Mouse (Mus musculus) intestine, postnatal 0 days (tissue): ENCODE data around the gene C2cd2. TPM values are rescaled to one million over a fixed set of nuclear protein-coding genes. Genes with fewer than 3 reads are reported as not detected.
"Not testable (repeated sequence)": the region's sequence is repeated elsewhere in the genome, so short reads cannot be mapped to it uniquely, and the experiment has no call there.

Experiments used
- ATAC-seq: fragments of 200-750 bp; cut with Nextera tagmentation; 2 replicates; pipeline ENCODE4 v1.8.0; 2017; ENCODE audit warnings: mild to moderate bottlenecking, moderate TSS enrichment, moderate library complexity
- H3K27ac ChIP-seq: fragments of 300-500 bp; sonication (generic); 2 replicates; pipeline ENCODE4 v1.5.1; 2014; ENCODE audit warnings: mild to moderate bottlenecking, low read depth, low read length, moderate library complexity
- H3K27me3 ChIP-seq: fragments of 300-500 bp; sonication (generic); replicated peaks from 2 replicates; pipeline ENCODE4 v1.6.1; 2014; ENCODE audit warnings: low read length, mixed read lengths; ENCODE audit not compliant: control insufficient read depth, insufficient read depth
- H3K36me3 ChIP-seq: fragments of 300-500 bp; sonication (generic); 2 replicates; pipeline ENCODE4 v1.6.1; 2014; ENCODE audit warnings: mild to moderate bottlenecking, moderate library complexity; ENCODE audit not compliant: control insufficient read depth, insufficient read depth
- H3K4me1 ChIP-seq: fragments of 300-500 bp; sonication (generic); replicated peaks from 2 replicates; pipeline ENCODE4 v1.6.1; 2014; ENCODE audit warnings: antibody characterized with exemption, low read length, mixed read lengths; ENCODE audit not compliant: control insufficient read depth, insufficient read depth
- H3K4me2 ChIP-seq: fragments of 300-500 bp; sonication (generic); replicated peaks from 2 replicates; pipeline ENCODE4 v1.6.1; 2014; ENCODE audit warnings: low read depth, mild to moderate bottlenecking, moderate library complexity
- H3K4me3 ChIP-seq: fragments of 300-500 bp; sonication (generic); 2 replicates; pipeline ENCODE4 v1.5.1; 2014; ENCODE audit warnings: low read depth, low read length
- H3K9ac ChIP-seq: fragments of 300-500 bp; sonication (generic); 2 replicates; pipeline ENCODE4 v1.6.1; 2014; ENCODE audit warnings: mild to moderate bottlenecking, low read depth, low read length
- H3K9me3 ChIP-seq: fragments of 300-500 bp; sonication (generic); 2 replicates; pipeline ENCODE4 v1.6.1; 2016; ENCODE audit warnings: mixed run types; ENCODE audit not compliant: control insufficient read depth
- CTCF ChIP-seq: sonication (generic); IDR thresholded peaks from 2 replicates; pipeline ENCODE4 v1.5.1; 2016; ENCODE audit warnings: low read depth, mild to moderate bottlenecking, control low read depth, antibody characterized with exemption, moderate library complexity
- WGBS: fragments of 180-500 bp; shearing (Covaris S2); extraction: QIAGEN DNeasy Blood & Tissue Kit; methylation state at CpG from one replicate; pipeline ENCODE4 v1.1.7; 2014; 5-methylcytosine and 5-hydroxymethylcytosine counted together
- polyA plus RNA-seq: library from polyadenylated mRNA; unstranded; fragments of >200 nt; fragmentation: Nextera tagmentation; extraction: Ambion mirVana; gene quantifications from 2 replicates; pipeline ENCODE4 v1.2.1, GENCODE M21; 2015

Gene C2cd2
- 12.6 and 12.7 TPM in 2 replicates for polyA plus RNA-seq

DNA sequence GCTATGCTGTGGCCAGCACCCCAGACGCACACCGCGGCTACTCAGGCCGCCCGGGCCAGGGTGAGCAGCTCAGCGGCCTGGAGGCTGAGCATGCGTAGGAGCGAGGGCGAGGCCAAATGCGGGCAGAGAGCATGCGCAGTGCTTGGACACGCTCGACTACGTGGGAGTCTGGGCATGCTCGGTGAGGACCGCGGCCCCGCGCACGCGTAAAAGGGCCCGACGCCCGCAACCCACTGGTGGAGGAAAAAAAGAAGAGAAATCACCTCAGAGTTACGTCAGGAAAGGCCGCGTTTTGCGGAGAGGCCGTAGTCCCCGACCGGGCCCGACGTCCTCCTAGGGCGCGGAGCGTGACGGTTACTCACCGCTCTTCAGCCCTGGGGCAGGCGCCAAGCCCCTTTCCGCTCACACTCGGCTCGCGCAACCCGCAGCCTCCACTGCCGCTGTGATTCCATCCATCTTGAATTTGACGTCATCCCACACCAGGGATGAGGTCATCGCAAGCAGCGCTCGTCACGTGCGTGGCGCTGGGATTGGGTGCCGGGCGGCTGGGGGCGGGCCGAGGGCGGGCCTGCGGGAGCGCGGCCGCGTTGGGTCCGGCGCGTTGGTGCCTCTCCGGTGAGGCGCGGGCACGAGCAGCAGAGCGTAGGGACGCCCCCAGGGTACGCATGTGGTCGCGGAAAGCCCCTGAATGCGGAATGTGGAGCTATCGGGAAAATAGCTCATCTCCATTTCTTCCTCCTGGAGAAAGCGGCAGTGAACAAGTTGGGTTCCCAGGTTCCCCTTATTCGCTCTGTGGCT is at the start of gene C2cd2, which contains the start of gene Zbtb21:
C2cd2 (minus strand) TSS at position 448 of the 798 bp plus-strand sequence.
Zbtb21 (minus strand) TSS at position 472 of the 798 bp plus-strand sequence.
- ATAC-seq, result peak; percentile 97
- H3K4me1 ChIP-seq, result peaks cover 8% of the 10 kb centered on the region; the same call in 1 of the 2 replicates
- no peaks in the 10 kb centered on the region for H3K9me3 ChIP-seq
- no peaks in the 10 kb centered on the region for H3K27me3 ChIP-seq
- H3K36me3 ChIP-seq, result no peaks in the 10 kb centered on the region
- peak within 1 kb of the TSS; percentile 72 for H3K4me3 ChIP-seq
- peak within 1 kb of the TSS; percentile 94 for H3K27ac ChIP-seq
- peak within 1 kb of the TSS; percentile 79 for H3K9ac ChIP-seq
- 0 out of 2 replicates have a peak, but pooled peaks have one; percentile 4 for TF ChIP-seq CTCF
- WGBS, result under 1% methylated on average over 78 of the region's 78 CpGs
- peak within 1 kb of the TSS; percentile 85 for H3K4me2 ChIP-seq

DNA sequence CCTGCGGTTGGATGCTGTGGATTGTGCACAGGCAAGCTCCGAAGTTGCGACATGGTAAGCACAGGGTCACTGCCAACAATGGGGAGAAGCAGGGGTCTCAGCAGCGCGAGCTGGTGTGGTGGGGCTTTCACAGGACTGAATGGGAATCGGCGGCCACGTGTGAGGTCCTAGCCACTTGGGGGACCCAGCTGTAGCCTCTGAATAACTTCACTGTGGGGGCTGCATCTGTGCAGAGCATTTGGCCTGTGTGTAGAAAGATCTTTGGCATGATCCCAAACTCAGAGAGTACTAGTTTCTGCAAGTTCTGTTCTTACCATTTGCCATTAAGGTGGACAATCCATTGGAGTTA is 35.0 kb upstream of the C2cd2 start:
- Histone ChIP-seq H3K4me2 (peak overlapping the region; percentile 73), H3K9ac (peak overlapping the region; percentile 46), H3K27ac (peak overlapping the region; percentile 86), H3K4me3 (peak overlapping the region; percentile 53)
- not testable (repeated sequence) for H3K27me3 ChIP-seq, H3K9me3 ChIP-seq, H3K4me1 ChIP-seq, H3K36me3 ChIP-seq
- peak; percentile 29 for ATAC-seq
- WGBS, result under 1% methylated on average over 8 of the region's 8 CpGs

DNA sequence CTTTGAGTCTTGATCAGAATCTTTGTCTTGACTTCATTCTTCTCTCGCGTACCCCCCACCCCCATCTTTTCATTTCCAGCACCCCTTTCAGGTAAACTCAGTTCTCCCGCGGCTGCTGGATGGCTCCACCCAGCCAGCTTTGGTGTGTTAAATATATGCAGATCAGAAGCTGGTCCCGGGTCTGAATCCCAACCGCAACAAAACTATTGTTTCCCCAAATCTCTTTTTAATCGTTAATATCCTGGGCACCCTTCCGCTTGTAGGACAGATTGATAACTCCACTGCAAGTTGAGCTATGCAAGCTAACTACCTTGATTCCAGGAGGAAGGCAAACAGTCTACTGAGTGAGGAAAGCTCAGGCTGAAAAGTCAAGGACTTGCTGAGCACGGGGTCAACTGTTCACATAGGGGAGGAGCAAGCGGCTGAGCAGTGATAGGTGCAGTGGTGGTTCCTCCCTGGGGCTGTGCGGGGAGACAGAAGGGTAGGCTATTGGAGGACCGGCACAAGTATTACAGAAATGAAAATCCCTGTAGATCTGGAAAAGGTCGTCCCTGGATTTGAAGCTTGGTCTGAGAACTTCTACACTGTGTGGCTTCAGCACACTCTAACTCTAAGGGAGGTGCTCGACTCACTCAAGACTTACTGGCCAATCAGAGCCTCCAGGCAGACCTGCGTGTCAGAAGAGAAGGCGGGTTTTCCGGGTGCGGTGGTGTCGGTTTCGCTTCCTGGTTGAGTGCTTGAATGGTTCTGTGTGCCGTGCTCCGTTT is 34.4 kb upstream of the C2cd2 start, which contains the start of gene B230307C23Rik:
B230307C23Rik (plus strand) TSS at position 700 of the 767 bp plus-strand sequence.
- Histone ChIP-seq H3K4me3 (peak within 1 kb of the TSS; percentile 53), H3K9me3 (no peaks in the 10 kb centered on the region), H3K4me1 (no peaks in the 10 kb centered on the region), H3K4me2 (peak within 1 kb of the TSS; percentile 73), H3K27ac (peak within 1 kb of the TSS; percentile 86), H3K9ac (peak within 1 kb of the TSS; percentile 46), H3K27me3 (no peaks in the 10 kb centered on the region), H3K36me3 (no peaks in the 10 kb centered on the region)
- no peak for TF ChIP-seq CTCF
- whole genome bisulfite sequencing, result 3% methylated on average over 22 of the region's 22 CpGs
- peak; percentile 98 for ATAC-seq

DNA sequence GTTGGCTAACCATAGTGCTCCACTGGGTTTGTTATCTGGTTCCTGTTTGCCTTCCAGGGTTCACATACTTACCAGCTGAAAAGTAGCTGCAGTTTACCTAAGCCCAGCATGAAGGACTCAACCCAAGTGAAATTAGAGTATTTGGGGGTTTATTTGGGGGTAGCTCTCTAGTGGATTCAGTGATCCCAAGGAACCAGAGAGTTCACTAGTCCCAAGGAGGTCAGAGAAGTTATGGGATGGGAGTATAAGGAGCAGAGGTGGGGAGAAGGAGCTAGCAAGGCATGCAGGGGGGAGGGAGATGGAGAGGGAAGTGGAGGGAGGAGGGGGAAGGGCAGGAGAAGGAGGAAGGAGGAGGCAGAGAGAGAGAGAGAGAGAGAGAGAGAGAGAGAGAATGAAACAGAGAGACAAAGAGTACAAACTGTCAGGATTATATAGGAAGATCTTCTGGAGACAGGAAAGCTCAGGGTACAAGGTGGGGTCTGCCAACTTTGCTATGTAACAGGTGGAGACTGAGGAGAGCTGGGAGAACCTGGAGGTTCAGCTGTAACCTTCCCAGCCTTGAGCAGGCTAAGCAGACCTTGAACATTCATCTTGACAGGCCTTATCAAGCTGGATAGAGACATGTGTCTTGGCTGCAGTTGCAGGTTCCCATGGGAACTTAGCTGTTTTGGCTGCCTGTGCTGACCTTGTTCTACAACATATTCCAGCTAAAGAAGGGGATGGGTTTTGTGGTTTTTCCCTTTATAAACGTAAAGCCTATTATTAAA is 33.6 kb upstream of the C2cd2 start:
- H3K27me3 ChIP-seq, result no peaks in the 10 kb centered on the region
- WGBS, result 25% methylated on average over 1 of the region's 1 CpGs
- H3K4me3 ChIP-seq, result peak overlapping the region; percentile 53; the same call in 1 of the 2 replicates
- no peaks in the 10 kb centered on the region for H3K9me3 ChIP-seq
- H3K9ac ChIP-seq, result no peak overlapping the region
- H3K36me3 ChIP-seq, result no peaks in the 10 kb centered on the region
- H3K27ac ChIP-seq, result no peak overlapping the region
- peak overlapping the region; percentile 73 for H3K4me2 ChIP-seq
- ATAC-seq, result no peak
- no peaks in the 10 kb centered on the region for H3K4me1 ChIP-seq
- no peak for TF ChIP-seq CTCF

DNA sequence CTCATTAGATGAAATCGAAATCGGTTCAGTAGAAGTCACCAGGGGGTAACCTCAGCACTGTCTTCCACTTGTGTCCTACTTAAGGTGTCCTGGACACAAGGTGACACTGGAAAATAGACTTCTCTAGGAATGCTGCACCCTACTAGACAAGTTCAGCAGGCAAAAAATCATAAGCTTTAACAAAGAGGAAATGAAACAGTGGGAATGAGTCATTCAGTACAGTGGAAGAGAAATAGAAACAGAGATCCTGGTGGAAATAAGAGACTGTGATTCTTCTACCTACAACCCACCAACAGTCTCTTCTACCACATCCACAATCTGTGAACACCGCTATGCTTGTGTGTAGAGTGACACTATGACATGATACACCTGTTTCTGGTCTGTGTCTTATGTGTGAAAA is 30.1 kb upstream of the C2cd2 start:
- H3K4me2 ChIP-seq, ATAC-seq, H3K27me3 ChIP-seq, H3K4me1 ChIP-seq, H3K36me3 ChIP-seq, H3K9ac ChIP-seq, H3K27ac ChIP-seq, H3K9me3 ChIP-seq, H3K4me3 ChIP-seq: not testable (repeated sequence)
- WGBS, result 82% methylated on average over 3 of the region's 3 CpGs

DNA sequence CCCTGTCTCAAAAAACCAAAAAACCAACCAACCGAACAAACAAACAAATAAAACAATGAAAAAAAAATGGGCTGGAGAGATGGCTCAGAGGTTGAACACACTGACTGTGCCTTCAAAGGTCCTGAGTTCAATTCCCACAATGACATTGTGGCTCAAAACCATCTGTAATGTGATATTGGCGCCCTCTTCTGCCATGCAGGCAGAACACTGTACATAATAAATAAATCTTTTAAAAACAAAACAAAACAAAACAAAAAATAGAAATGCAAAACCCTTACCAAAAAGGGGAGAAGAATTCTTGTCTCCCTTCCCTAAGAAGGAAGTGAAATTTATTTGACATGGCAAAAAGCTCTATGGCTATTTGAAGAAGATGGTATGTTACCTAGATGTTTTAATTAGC is 29.1 kb upstream of the C2cd2 start:
- H3K4me3 ChIP-seq, result no peak overlapping the region
- no peak for TF ChIP-seq CTCF
- H3K36me3 ChIP-seq, result no peaks in the 10 kb centered on the region
- no peaks in the 10 kb centered on the region for H3K4me1 ChIP-seq
- H3K4me2 ChIP-seq, result no peak overlapping the region
- ATAC-seq, result no peak
- WGBS, result 84% methylated on average over 2 of the region's 2 CpGs
- H3K27ac ChIP-seq, result no peak overlapping the region
- no peaks in the 10 kb centered on the region for H3K9me3 ChIP-seq
- H3K9ac ChIP-seq, result no peak overlapping the region
- H3K27me3 ChIP-seq, result no peaks in the 10 kb centered on the region
